Mouse (Mus musculus): ENCODE data around the gene Stab2.

- TF ChIP-seq CTCF (IDR thresholded peaks at IDR 0.05) (no peak), EP300 (IDR thresholded peaks at IDR 0.05) (no peak)
These were observed 199.6 kb downstream of the Stab2 start for GRCm38 (mm10) chr10:86808013-86808758.

Data from lung, postnatal 0 days (tissue).